Mouse (Mus musculus) embryonic stem cell, embryonic (primary cell): Measurements from ENCODE around the gene Otulinl.

Experiments
- CTCF ChIA-PET, 4 experiments: fragments of 300-600 bp in 2 of 4; fragments of 350-600 bp in 2 of 4; sonication (Branson Sonifier 250); formaldehyde crosslinking; loops; one replicate each; lab custom pipeline; 2022; ENCODE audit warnings: inconsistent platforms in 2 of 4; lab: Charles Lee
- POLR2A ChIA-PET, 4 experiments: fragments of 300-600 bp in 2 of 4; fragments of 350-600 bp in 2 of 4; sonication (Branson Sonifier 250); formaldehyde crosslinking; loops; one replicate each; lab custom pipeline; 2022; ENCODE audit warnings: antibody characterized with exemption in 4 of 4, inconsistent platforms in 1 of 4; lab: Charles Lee

The Otulinl gene

DNA sequence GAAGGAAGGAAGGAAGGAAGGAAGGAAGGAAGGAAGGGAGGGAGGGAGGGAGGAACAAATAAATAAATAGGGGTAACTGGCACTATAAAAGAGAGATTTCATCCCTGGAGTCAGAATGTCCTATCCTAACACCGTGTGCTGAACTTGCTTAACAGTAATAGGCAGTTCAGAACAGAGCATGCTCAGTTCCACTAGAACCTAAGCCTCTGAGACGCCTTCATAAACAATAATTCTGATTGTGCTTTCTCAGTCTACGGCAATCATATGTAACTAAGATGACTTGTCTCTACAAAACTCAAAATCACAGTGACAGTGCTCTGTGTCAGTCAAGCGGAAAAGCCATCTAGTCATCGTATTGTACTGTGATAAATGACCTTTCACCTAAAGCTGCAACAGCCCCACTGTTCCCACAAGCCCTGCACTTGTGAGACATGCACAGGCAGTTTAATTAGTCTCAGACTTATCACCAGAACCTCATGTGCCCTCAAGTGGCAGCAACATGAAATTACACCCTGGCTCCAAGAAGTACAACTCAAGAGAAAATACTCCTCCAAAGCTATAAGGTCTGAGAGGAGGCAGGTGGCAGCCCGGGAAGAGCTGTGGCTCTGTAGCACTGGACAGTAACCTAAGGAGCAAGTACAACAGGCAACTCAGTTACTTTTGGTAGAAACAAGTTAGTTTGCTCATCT, 68.7 kb downstream of the Otulinl start:
- ChIA-PET CTCF (interaction anchor here (0.5 to 2.2 kb wide), 17 partner anchors 9 to 290 kb away, joined by 3 to 14 read pairs (median 4); partner anchors contain the start of gene Ank (in 1 of the 4)), POLR2A (interaction anchor here in 2 of 4 experiments (0.5 to 2.1 kb wide), 9 partner anchors 9 to 747 kb away, joined by 3 to 5 read pairs (median 4); partner anchors contain the start of gene Otulinl (in 1 of the 2))

DNA sequence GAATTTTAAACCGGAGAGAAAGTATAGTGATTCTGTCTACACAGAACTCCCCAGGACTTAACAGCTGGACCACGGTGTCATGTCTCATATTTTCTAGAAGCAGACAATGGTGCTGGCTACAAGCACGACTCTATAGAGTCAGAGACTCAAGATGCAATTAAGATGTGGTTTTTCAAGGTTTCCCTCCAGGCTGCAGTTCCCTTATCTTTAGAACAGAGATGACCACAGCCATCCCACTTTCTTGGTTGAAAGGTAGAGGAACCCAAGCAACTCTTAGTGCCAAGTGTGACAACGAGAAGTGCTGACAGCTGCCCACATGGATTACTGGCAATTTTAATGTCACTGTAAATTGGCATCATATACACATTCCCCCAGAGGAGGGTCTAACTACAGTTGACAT, 71.8 kb downstream of the Otulinl start:
- ChIA-PET POLR2A (interaction anchor here in 2 of 4 experiments (0.7 to 1.4 kb wide), 3 partner anchors 12 to 358 kb away, joined by 3 to 5 read pairs (median 3); no protein-coding TSS in a partner anchor), CTCF (interaction anchor here in 1 of 4 experiments (1.0 kb wide), 1 partner anchor 284 kb away, joined by 3 read pairs; no protein-coding TSS in a partner anchor)

DNA sequence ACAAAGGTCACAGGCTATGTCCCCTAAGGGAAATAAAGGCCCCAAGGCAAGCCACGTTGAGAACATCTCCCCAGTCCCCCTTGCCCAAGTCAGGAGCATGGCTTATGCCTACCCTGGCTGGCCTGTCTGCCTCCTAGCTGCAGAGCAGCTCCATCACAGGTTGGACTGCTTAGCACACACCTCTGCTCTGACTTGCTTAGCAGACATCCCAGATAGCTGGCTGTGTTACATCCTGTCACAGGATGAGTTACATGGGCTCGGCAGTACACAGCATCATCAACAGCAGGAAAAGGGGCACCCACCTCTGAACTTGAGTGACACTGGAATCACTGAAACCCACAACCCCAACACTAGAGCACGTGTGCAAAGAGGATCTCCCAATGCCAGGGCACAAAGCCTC, 76.1 kb downstream of the Otulinl start:
- CTCF ChIA-PET: interaction anchor here in 1 of 4 experiments (0.5 kb wide), 1 partner anchor 135 kb away, joined by 8 read pairs; no protein-coding TSS in a partner anchor
- POLR2A ChIA-PET: interaction anchor here in 1 of 4 experiments (1.0 kb wide), 1 partner anchor 456 kb away, joined by 3 read pairs; no protein-coding TSS in a partner anchor
